Mouse (Mus musculus) heart, postnatal 36 days (tissue): ENCODE results near the gene Chmp4b. TPM values are rescaled to one million over a fixed set of nuclear protein-coding genes. Genes with fewer than 3 reads are reported as not detected.
A peak's percentile ranks its signal among the peaks of the same experiment; 100 is the strongest.

ENCODE experiments used
- DNase-seq, 2 experiments: peaks; one replicate each; pipeline ENCODE4 v3.0.0; 2021 to 2022
- intact Hi-C: fragments of 180-260 bp; cut with DNase I; formaldehyde crosslinking; loops from one replicate; pipeline ENCODE4 v1.15.1; 2025
- total RNA-seq, 2 experiments: library from RNA; stranded (reverse); gene quantifications; 2 replicates each; pipeline ENCODE4 v1.2.3; 2021

Gene Chmp4b
- total RNA-seq, 2 experiments from 2014 or later = 113 to 124 TPM

- peak; percentile 35 to 61 for DNase-seq
- intact Hi-C loops = no loop called here
Measured at GRCm38 (mm10) chr2:154677651-154678139, 26.2 kb downstream of the Chmp4b start.

- DNase-seq = no peak
- intact Hi-C loops = no loop called here
Measured at GRCm38 (mm10) chr2:154678995-154679394, 27.5 kb downstream of the Chmp4b start.

GRCm38 (mm10) chr2:154680337-154680736, 28.8 kb downstream of the Chmp4b start:
- DNase-seq = no peak
- intact Hi-C loops = no loop called here

- intact Hi-C loops = no loop called here
Measured at GRCm38 (mm10) chr2:154680941-154681340, 29.4 kb downstream of the Chmp4b start.

GRCm38 (mm10) chr2:154682712-154683111, 31.2 kb downstream of the Chmp4b start:
- intact Hi-C loops = no loop called here
- no peak for DNase-seq

More at GRCm38 (mm10) chr2:154680941-154681340, 29.4 kb downstream of the Chmp4b start:
- no peak for DNase-seq

- intact Hi-C loops = no loop called here
- no peak for DNase-seq
Measured at GRCm38 (mm10) chr2:154684901-154685470, 33.5 kb downstream of the Chmp4b start.

- intact Hi-C loops = no loop called here
- DNase-seq = no peak
Measured at GRCm38 (mm10) chr2:154685772-154686171, 34.3 kb downstream of the Chmp4b start.

- DNase-seq = no peak
- intact Hi-C loops = no loop called here
Measured at GRCm38 (mm10) chr2:154686819-154687218, 35.3 kb downstream of the Chmp4b start.

- no peak for DNase-seq
- intact Hi-C loops = no loop called here
Measured at GRCm38 (mm10) chr2:154689391-154689790, 37.9 kb downstream of the Chmp4b start.

GRCm38 (mm10) chr2:154690959-154691358, 39.5 kb downstream of the Chmp4b start:
- intact Hi-C loops = no loop called here
- no peak for DNase-seq

- intact Hi-C loops = no loop called here
- DNase-seq = no peak
Measured at GRCm38 (mm10) chr2:154693186-154693940, 41.9 kb downstream of the Chmp4b start.

- intact Hi-C loops = no loop called here
- peak; percentile 42 to 46 for DNase-seq
Measured at GRCm38 (mm10) chr2:154693941-154694256, 42.4 kb downstream of the Chmp4b start.

- intact Hi-C loops = no loop called here
- DNase-seq = no peak
Measured at GRCm38 (mm10) chr2:154695690-154696089, 44.2 kb downstream of the Chmp4b start.

- no peak for DNase-seq
- intact Hi-C loops = no loop called here
Measured at GRCm38 (mm10) chr2:154696660-154697059, 45.2 kb downstream of the Chmp4b start.

- DNase-seq = no peak
- intact Hi-C loops = no loop called here
Measured at GRCm38 (mm10) chr2:154699360-154699759, 47.9 kb downstream of the Chmp4b start.

- DNase-seq = no peak
- intact Hi-C loops = no loop called here
Measured at GRCm38 (mm10) chr2:154700177-154700576, 48.7 kb downstream of the Chmp4b start.

GRCm38 (mm10) chr2:154702637-154703315, 51.3 kb downstream of the Chmp4b start:
- DNase-seq = peak; percentile 63 to 77
- intact Hi-C loops = loop anchor here (1.0 kb wide), 2 partner anchors 153 to 241 kb away; no protein-coding TSS in a partner anchor

- intact Hi-C loops = no loop called here
- no peak for DNase-seq
Measured at GRCm38 (mm10) chr2:154706526-154707280, 55.2 kb downstream of the Chmp4b start.

GRCm38 (mm10) chr2:154707284-154707683, 55.8 kb downstream of the Chmp4b start:
- intact Hi-C loops = no loop called here
- no peak for DNase-seq

- no peak for DNase-seq
- intact Hi-C loops = no loop called here
Measured at GRCm38 (mm10) chr2:154707830-154708385, 56.4 kb downstream of the Chmp4b start.
